Mouse (Mus musculus) heart, embryonic 13.5 days (tissue): Measurements from ENCODE around the gene Slc16a3. TPM values are rescaled to one million over a fixed set of nuclear protein-coding genes. Genes with fewer than 3 reads are reported as not detected.
A peak's percentile ranks its signal among the peaks of the same experiment; 100 is the strongest.

Experiments used
- ATAC-seq: fragments of 200-750 bp; cut with Nextera tagmentation; 2 replicates; pipeline ENCODE4 v1.8.0; 2017; ENCODE audit warnings: moderate TSS enrichment; ENCODE audit not compliant: insufficient number of reproducible peaks, low FRiP score, low TSS enrichment; ENCODE audit errors: extremely low read depth
- H3K27ac ChIP-seq: fragments of 300-500 bp; sonication (generic); replicated peaks from 2 replicates; pipeline ENCODE4 v1.5.1; 2015; ENCODE audit warnings: moderate library complexity, mild to moderate bottlenecking, inconsistent platforms
- H3K27me3 ChIP-seq: fragments of 300-500 bp; sonication (generic); replicated peaks from 2 replicates; pipeline ENCODE4 v1.6.1; 2015; ENCODE audit warnings: mild to moderate bottlenecking, inconsistent platforms
- H3K36me3 ChIP-seq: fragments of 300-500 bp; sonication (generic); 2 replicates; pipeline ENCODE4 v1.6.1; 2015; ENCODE audit warnings: mild to moderate bottlenecking, inconsistent platforms
- H3K4me1 ChIP-seq: fragments of 300-500 bp; sonication (generic); 2 replicates; pipeline ENCODE4 v1.6.1; 2015; ENCODE audit warnings: inconsistent platforms
- H3K4me2 ChIP-seq: fragments of 300-500 bp; sonication (generic); 2 replicates; pipeline ENCODE4 v1.6.1; 2015; ENCODE audit warnings: inconsistent platforms, mild to moderate bottlenecking, moderate library complexity
- H3K4me3 ChIP-seq: fragments of 300-500 bp; sonication (generic); 2 replicates; pipeline ENCODE4 v1.5.1; 2015; ENCODE audit warnings: moderate library complexity, mild to moderate bottlenecking, inconsistent platforms
- H3K9ac ChIP-seq: fragments of 300-500 bp; sonication (generic); 2 replicates; pipeline ENCODE4 v1.6.1; 2015; ENCODE audit warnings: inconsistent platforms, mild to moderate bottlenecking, moderate library complexity
- H3K9me3 ChIP-seq: fragments of 300-500 bp; sonication (generic); 2 replicates; pipeline ENCODE4 v1.6.1; 2016; ENCODE audit warnings: inconsistent platforms
- WGBS: fragments of 180-500 bp; shearing (Covaris S2); methylation state at CpG from one replicate; pipeline ENCODE4 v1.1.7; 2015; ENCODE audit warnings: mixed read lengths; 5-methylcytosine and 5-hydroxymethylcytosine counted together
- polyA plus RNA-seq: library from polyadenylated mRNA; unstranded; fragments of >200 nt; fragmentation: Nextera tagmentation; extraction: Ambion mirVana; gene quantifications from 2 replicates; pipeline ENCODE4 v1.2.1, GENCODE M21; 2015

Gene Slc16a3
- polyA plus RNA-seq, 1 experiment from 2014 or later, result 224 TPM

GRCm38 (mm10) chr11:120922528-120922927 is 25.8 kb upstream of the Slc16a3 start:
- Histone ChIP-seq H3K27ac (peak overlapping the region; percentile 82), H3K36me3 (peaks cover 74% of the 10 kb centered on the region), H3K4me3 (no peak overlapping the region), H3K9ac (no peak overlapping the region), H3K4me1 (peaks cover 5% of the 10 kb centered on the region; the same call in 1 of the 2 replicates), H3K9me3 (no peaks in the 10 kb centered on the region), H3K4me2 (no peak overlapping the region), H3K27me3 (no peaks in the 10 kb centered on the region)
- 52% methylated on average over 3 of the region's 3 CpGs for WGBS
- no peak; the same call in 1 of the 2 replicates for ATAC-seq

GRCm38 (mm10) chr11:120928468-120928867 is 19.8 kb upstream of the Slc16a3 start:
- H3K4me1 ChIP-seq, result peaks cover 16% of the 10 kb centered on the region
- no peak overlapping the region for H3K4me2 ChIP-seq
- no peak overlapping the region for H3K27ac ChIP-seq
- 67% methylated on average over 4 of the region's 4 CpGs for WGBS
- no peak for ATAC-seq
- H3K27me3 ChIP-seq, result no peaks in the 10 kb centered on the region
- no peak overlapping the region for H3K4me3 ChIP-seq
- peaks cover 2% of the 10 kb centered on the region; the same call in 1 of the 2 replicates for H3K9me3 ChIP-seq
- H3K36me3 ChIP-seq, result peaks cover 38% of the 10 kb centered on the region
- no peak overlapping the region for H3K9ac ChIP-seq

GRCm38 (mm10) chr11:120931479-120931878 is 16.8 kb upstream of the Slc16a3 start:
- Histone ChIP-seq H3K9me3 (peaks cover 2% of the 10 kb centered on the region; the same call in 1 of the 2 replicates), H3K4me1 (peaks cover 16% of the 10 kb centered on the region), H3K27ac (no peak overlapping the region), H3K4me3 (peak overlapping the region; percentile 85; the same call in 1 of the 2 replicates), H3K4me2 (peak overlapping the region; percentile 81; the same call in 1 of the 2 replicates), H3K36me3 (peaks cover 17% of the 10 kb centered on the region), H3K9ac (no peak overlapping the region), H3K27me3 (no peaks in the 10 kb centered on the region)
- 78% methylated on average over 4 of the region's 4 CpGs for WGBS
- no peak for ATAC-seq

- H3K36me3 ChIP-seq, result peaks cover 13% of the 10 kb centered on the region; the same call in 1 of the 2 replicates
- H3K27me3 ChIP-seq, result no peaks in the 10 kb centered on the region
- peaks cover 2% of the 10 kb centered on the region; the same call in 1 of the 2 replicates for H3K9me3 ChIP-seq
- H3K4me3 ChIP-seq, result peak within 1 kb of the TSS; percentile 85
- H3K9ac ChIP-seq, result peak within 1 kb of the TSS; percentile 88
- 8% methylated on average over 44 of the region's 44 CpGs for WGBS
- peak within 1 kb of the TSS; percentile 15; the same call in 1 of the 2 replicates for H3K27ac ChIP-seq
- peak within 1 kb of the TSS; percentile 81 for H3K4me2 ChIP-seq
- peaks cover 16% of the 10 kb centered on the region for H3K4me1 ChIP-seq
- ATAC-seq, result peak; percentile 72; the same call in 1 of the 2 replicates
Measured at GRCm38 (mm10) chr11:120932564-120933398, 15.5 kb upstream of the Slc16a3 start, which contains the start of gene Ccdc57. Gene Ccdc57 (minus strand): TSS chr11:120932872.

- ATAC-seq, result no peak
Measured at GRCm38 (mm10) chr11:120937976-120938375, 10.3 kb upstream of the Slc16a3 start.

GRCm38 (mm10) chr11:120938795-120939194 is 9.5 kb upstream of the Slc16a3 start:
- Histone ChIP-seq H3K27me3 (peaks cover under 1% of the 10 kb centered on the region; the same call in 1 of the 2 replicates), H3K27ac (no peak overlapping the region), H3K36me3 (no peaks in the 10 kb centered on the region), H3K9ac (no peak overlapping the region), H3K4me1 (no peaks in the 10 kb centered on the region), H3K4me2 (no peak overlapping the region), H3K9me3 (no peaks in the 10 kb centered on the region), H3K4me3 (no peak overlapping the region)
- peak; percentile 65 for ATAC-seq
- WGBS, result 20% methylated on average over 4 of the region's 4 CpGs

More at GRCm38 (mm10) chr11:120937976-120938375, 10.3 kb upstream of the Slc16a3 start:
- Histone ChIP-seq H3K9ac (no peak overlapping the region), H3K4me3 (no peak overlapping the region), H3K36me3 (no peaks in the 10 kb centered on the region), H3K27me3 (no peaks in the 10 kb centered on the region), H3K4me2 (no peak overlapping the region), H3K27ac (no peak overlapping the region; the same call in 1 of the 2 replicates), H3K9me3 (no peaks in the 10 kb centered on the region), H3K4me1 (peaks cover 3% of the 10 kb centered on the region)
- WGBS, result 97% methylated on average over 1 of the region's 1 CpGs

- H3K9me3 ChIP-seq, result no peaks in the 10 kb centered on the region
- peaks cover 7% of the 10 kb centered on the region; the same call in 1 of the 2 replicates for H3K27me3 ChIP-seq
- H3K4me1 ChIP-seq, result no peaks in the 10 kb centered on the region
- WGBS, result 35% methylated on average over 6 of the region's 6 CpGs
- no peak overlapping the region for H3K9ac ChIP-seq
- no peaks in the 10 kb centered on the region for H3K36me3 ChIP-seq
- H3K4me2 ChIP-seq, result no peak overlapping the region
- peak; percentile 31; the same call in 1 of the 2 replicates for ATAC-seq
- H3K4me3 ChIP-seq, result no peak overlapping the region
- H3K27ac ChIP-seq, result no peak overlapping the region
Measured at GRCm38 (mm10) chr11:120939712-120940341, 8.5 kb upstream of the Slc16a3 start.

GRCm38 (mm10) chr11:120940959-120941358 is 7.3 kb upstream of the Slc16a3 start:
- H3K9me3 ChIP-seq, result no peaks in the 10 kb centered on the region
- H3K36me3 ChIP-seq, result no peaks in the 10 kb centered on the region
- H3K4me1 ChIP-seq, result no peaks in the 10 kb centered on the region
- H3K4me3 ChIP-seq, result no peak overlapping the region
- no peak overlapping the region for H3K9ac ChIP-seq
- WGBS, result 79% methylated on average over 6 of the region's 6 CpGs
- no peak overlapping the region for H3K4me2 ChIP-seq
- peaks cover 7% of the 10 kb centered on the region; the same call in 1 of the 2 replicates for H3K27me3 ChIP-seq
- no peak overlapping the region for H3K27ac ChIP-seq
- no peak for ATAC-seq

GRCm38 (mm10) chr11:120945266-120945665 is 3.0 kb upstream of the Slc16a3 start:
- H3K36me3 ChIP-seq, result no peaks in the 10 kb centered on the region
- no peak overlapping the region for H3K4me2 ChIP-seq
- no peak for ATAC-seq
- H3K4me1 ChIP-seq, result peaks cover 22% of the 10 kb centered on the region
- 76% methylated on average over 7 of the region's 7 CpGs for WGBS
- no peaks in the 10 kb centered on the region for H3K9me3 ChIP-seq
- H3K4me3 ChIP-seq, result no peak overlapping the region
- H3K27ac ChIP-seq, result no peak overlapping the region
- no peak overlapping the region for H3K9ac ChIP-seq
- H3K27me3 ChIP-seq, result peaks cover 19% of the 10 kb centered on the region; the same call in 1 of the 2 replicates

- no peak for ATAC-seq
- H3K4me2 ChIP-seq, result no peak overlapping the region
- no peak overlapping the region for H3K9ac ChIP-seq
- H3K27me3 ChIP-seq, result peaks cover 19% of the 10 kb centered on the region; the same call in 1 of the 2 replicates
- peaks cover 27% of the 10 kb centered on the region for H3K4me1 ChIP-seq
- H3K4me3 ChIP-seq, result no peak overlapping the region
- H3K9me3 ChIP-seq, result no peaks in the 10 kb centered on the region
- H3K36me3 ChIP-seq, result no peaks in the 10 kb centered on the region
- H3K27ac ChIP-seq, result no peak overlapping the region
- WGBS, result 79% methylated on average over 5 of the region's 5 CpGs
Measured at GRCm38 (mm10) chr11:120945926-120946325, 2.4 kb upstream of the Slc16a3 start.
